Mouse (Mus musculus) MEL (cell line): ENCODE measurements around the gene Dock9. TPM values are rescaled to one million over a fixed set of nuclear protein-coding genes. Genes with fewer than 3 reads are reported as not detected.
"Not testable (repeated sequence)": the region's sequence is repeated elsewhere in the genome, so short reads cannot be mapped to it uniquely, and the experiment has no call there.

Experiments
- DNase-seq: peaks from one replicate; pipeline ENCODE4 v3.0.0; 2011; ENCODE audit warnings: low read depth, low spot score
- H3K27ac ChIP-seq: 2 replicates; pipeline ENCODE4 v1.5.1; 2012; ENCODE audit warnings: low read depth, mild to moderate bottlenecking, control low read depth, low read length, moderate library complexity; ENCODE audit not compliant: control insufficient read depth
- H3K27me3 ChIP-seq, 2 experiments: fragments of 150-350 bp in 1 of 2; sonication (generic) in 1 of 2; 2 replicates each; pipeline ENCODE4 v1.6.1; 2012; ENCODE audit warnings: low read length in 2 of 2, mild to moderate bottlenecking in 2 of 2, improper control_type of control experiment in 1 of 2, moderate library complexity in 1 of 2; ENCODE audit not compliant: insufficient read depth in 2 of 2, control insufficient read depth in 1 of 2
- H3K36me3 ChIP-seq, 2 experiments: 2 replicates each; pipeline ENCODE4 v1.6.1; 2012 to 2014; ENCODE audit warnings: low read length in 2 of 2, improper control_type of control experiment in 1 of 2, inconsistent platforms in 1 of 2, mild to moderate bottlenecking in 1 of 2; ENCODE audit not compliant: insufficient read depth in 2 of 2, control insufficient read depth in 1 of 2
- H3K4me1 ChIP-seq, 2 experiments: fragments of 150-350 bp in 1 of 2; sonication (generic) in 1 of 2; 2 replicates each; pipeline ENCODE4 v1.6.1; 2012; ENCODE audit warnings: low read length in 2 of 2, improper control_type of control experiment in 1 of 2, mild to moderate bottlenecking in 1 of 2; ENCODE audit not compliant: insufficient read depth in 2 of 2, control insufficient read depth in 1 of 2
- H3K4me3 ChIP-seq, 2 experiments: fragments of 150-350 bp in 1 of 2; sonication (generic) in 1 of 2; 2 replicates each; pipeline ENCODE4 v1.5.1; 2012; ENCODE audit warnings: low read depth in 2 of 2, low read length in 2 of 2, mild to moderate bottlenecking in 2 of 2, moderate library complexity in 2 of 2, control low read depth in 1 of 2, improper control_type of control experiment in 1 of 2; ENCODE audit not compliant: control insufficient read depth in 1 of 2, insufficient read depth in 1 of 2
- H3K79me2 ChIP-seq: 2 replicates; pipeline ENCODE4 v1.6.1; 2012; ENCODE audit warnings: mild to moderate bottlenecking, low read length, moderate library complexity; ENCODE audit not compliant: control insufficient read depth, poor library complexity, insufficient read depth
- H3K9ac ChIP-seq: 2 replicates; pipeline ENCODE4 v1.6.1; 2012; ENCODE audit warnings: low read depth, mild to moderate bottlenecking, control low read depth, low read length, moderate library complexity; ENCODE audit not compliant: control insufficient read depth, poor library complexity, severe bottlenecking
- H3K9me3 ChIP-seq: fragments of 150-350 bp; sonication (generic); replicated peaks from 2 replicates; pipeline ENCODE4 v1.6.1; 2012; ENCODE audit warnings: mild to moderate bottlenecking, low read length, improper control_type of control experiment, moderate library complexity; ENCODE audit not compliant: insufficient read depth
- BHLHE40 ChIP-seq: IDR thresholded peaks from 2 replicates; pipeline ENCODE4 v1.6.1; 2012; ENCODE audit warnings: low read depth, mild to moderate bottlenecking, inconsistent platforms, low read length, improper control_type of control experiment, borderline replicate concordance
- CHD1 ChIP-seq: IDR thresholded peaks from 2 replicates; pipeline ENCODE4 v1.6.1; 2012; ENCODE audit warnings: low read depth, mild to moderate bottlenecking, inconsistent platforms, low read length, improper control_type of control experiment
- CTCF ChIP-seq, 3 experiments: IDR thresholded peaks in 2 of 3; conservative IDR thresholded peaks in 1 of 3; 2 replicates each; pipeline ENCODE4 v1.5.1; 2011 to 2012; ENCODE audit warnings: low read length in 3 of 3, low read depth in 2 of 3, mild to moderate bottlenecking in 2 of 3, improper control_type of control experiment in 1 of 3, inconsistent platforms in 1 of 3, mixed read lengths in 1 of 3, moderate library complexity in 1 of 3; ENCODE audit not compliant: control insufficient read depth in 1 of 3, insufficient read depth in 1 of 3, poor library complexity in 1 of 3, severe bottlenecking in 1 of 3
- E2F4 ChIP-seq: IDR thresholded peaks from 2 replicates; pipeline ENCODE4 v1.6.1; 2011; ENCODE audit warnings: low read depth, low read length, improper control_type of control experiment, borderline replicate concordance
- ELF1 ChIP-seq: IDR thresholded peaks from 2 replicates; pipeline ENCODE4 v1.6.1; 2014; ENCODE audit warnings: low read depth, mild to moderate bottlenecking, inconsistent platforms, low read length, improper control_type of control experiment, moderate library complexity
- EP300 ChIP-seq, 2 experiments: IDR thresholded peaks; 2 replicates each; pipeline ENCODE4 v1.6.1; 2011; ENCODE audit warnings: improper control_type of control experiment in 2 of 2, low read length in 2 of 2, low read depth in 1 of 2, mild to moderate bottlenecking in 1 of 2
- ETS1 ChIP-seq: IDR thresholded peaks from 2 replicates; pipeline ENCODE4 v1.6.1; 2012; ENCODE audit warnings: low read depth, mild to moderate bottlenecking, inconsistent platforms, low read length, improper control_type of control experiment, moderate library complexity
- GATA1 ChIP-seq: IDR thresholded peaks from 2 replicates; pipeline ENCODE4 v1.6.1; 2011; ENCODE audit warnings: low read depth, low read length, improper control_type of control experiment
- HCFC1 ChIP-seq: IDR thresholded peaks from 2 replicates; pipeline ENCODE4 v1.6.1; 2012; ENCODE audit warnings: low read depth, mild to moderate bottlenecking, inconsistent platforms, low read length, improper control_type of control experiment, moderate library complexity
- JUND ChIP-seq: IDR thresholded peaks from 2 replicates; pipeline ENCODE4 v1.6.1; 2011; ENCODE audit warnings: low read depth, mild to moderate bottlenecking, improper control_type of control experiment, low read length
- KAT2A ChIP-seq: conservative IDR thresholded peaks from 2 replicates; pipeline ENCODE4 v1.6.1; 2012; ENCODE audit warnings: low read depth, low read length, improper control_type of control experiment, inconsistent platforms
- MAFK ChIP-seq: IDR thresholded peaks from 2 replicates; pipeline ENCODE4 v1.6.1; 2011; ENCODE audit warnings: low read depth, mild to moderate bottlenecking, low read length, improper control_type of control experiment, borderline replicate concordance
- MAX ChIP-seq: IDR thresholded peaks from 2 replicates; pipeline ENCODE4 v1.6.1; 2011; ENCODE audit warnings: low read length, improper control_type of control experiment
- MAZ ChIP-seq: IDR thresholded peaks from 2 replicates; pipeline ENCODE4 v1.6.1; 2012; ENCODE audit warnings: low read depth, mild to moderate bottlenecking, inconsistent platforms, low read length, improper control_type of control experiment
- MEF2A ChIP-seq: IDR thresholded peaks from 2 replicates; pipeline ENCODE4 v1.6.1; 2014; ENCODE audit warnings: low read depth, mild to moderate bottlenecking, inconsistent platforms, low read length, improper control_type of control experiment; ENCODE audit not compliant: poor library complexity, insufficient replicate concordance, severe bottlenecking; ENCODE audit errors: extremely low read depth
- NELFE ChIP-seq: IDR thresholded peaks from 2 replicates; pipeline ENCODE4 v1.6.1; 2011; ENCODE audit warnings: low read depth, low read length, improper control_type of control experiment
- NRF1 ChIP-seq: IDR thresholded peaks from 2 replicates; pipeline ENCODE4 v1.6.1; 2014; ENCODE audit warnings: low read depth, mild to moderate bottlenecking, inconsistent platforms, low read length, improper control_type of control experiment, moderate library complexity; ENCODE audit not compliant: poor library complexity, insufficient read depth, severe bottlenecking
- POLR2A ChIP-seq, 2 experiments: IDR thresholded peaks; 2 replicates each; pipeline ENCODE4 v1.6.1; 2011 to 2012; ENCODE audit warnings: low read length in 2 of 2, mild to moderate bottlenecking in 2 of 2, control low read depth in 1 of 2, improper control_type of control experiment in 1 of 2, low read depth in 1 of 2, moderate library complexity in 1 of 2; ENCODE audit not compliant: control insufficient read depth in 1 of 2, insufficient read depth in 1 of 2, poor library complexity in 1 of 2
- POLR2AphosphoS2 ChIP-seq: IDR thresholded peaks from 2 replicates; pipeline ENCODE4 v1.6.1; 2011; ENCODE audit warnings: low read length, improper control_type of control experiment
- RAD21 ChIP-seq: IDR thresholded peaks from 2 replicates; pipeline ENCODE4 v1.6.1; 2011; ENCODE audit warnings: mild to moderate bottlenecking, low read depth, low read length, improper control_type of control experiment
- SIN3A ChIP-seq: IDR thresholded peaks from 2 replicates; pipeline ENCODE4 v1.6.1; 2012; ENCODE audit warnings: low read length, improper control_type of control experiment, inconsistent platforms
- UBTF ChIP-seq: IDR thresholded peaks from 2 replicates; pipeline ENCODE4 v1.6.1; 2012; ENCODE audit warnings: low read depth, mild to moderate bottlenecking, inconsistent platforms, low read length, improper control_type of control experiment, moderate library complexity, borderline replicate concordance; ENCODE audit not compliant: insufficient read depth
- USF1 ChIP-seq: IDR thresholded peaks from 2 replicates; pipeline ENCODE4 v1.6.1; 2014; ENCODE audit warnings: low read depth, mild to moderate bottlenecking, inconsistent platforms, low read length, improper control_type of control experiment, moderate library complexity
- ZKSCAN1 ChIP-seq: IDR thresholded peaks from 2 replicates; pipeline ENCODE4 v1.6.1; 2012; ENCODE audit warnings: low read depth, mild to moderate bottlenecking, inconsistent platforms, low read length, improper control_type of control experiment, moderate library complexity
- ZNF384 ChIP-seq: IDR thresholded peaks from 2 replicates; pipeline ENCODE4 v1.6.1; 2012; ENCODE audit warnings: low read depth, mild to moderate bottlenecking, inconsistent platforms, low read length, improper control_type of control experiment
- polyA plus RNA-seq, 2 experiments: library from polyadenylated mRNA; stranded (reverse) in 1 of 2; unstranded in 1 of 2; fragments of >175 nt in 1 of 2; fragments of >200 nt in 1 of 2; gene quantifications; 2 replicates each; pipeline versions ENCODE4 v1.2.1 to v1.2.4; 2012; ENCODE audit warnings: low replicate concordance in 2 of 2, low read depth in 1 of 2; ENCODE audit not compliant: insufficient read length in 2 of 2, insufficient read depth in 1 of 2, missing spikeins in 1 of 2
- total RNA-seq: library from RNA; depleted of rRNA; stranded (reverse); fragments of 300-350 nt; gene quantifications from 2 replicates; pipeline ENCODE4 v1.2.3, GENCODE M21; 2012

Gene Dock9
- total and polyA plus RNA-seq, 3 experiments = 6.3 to 9.4 TPM; not detected in 1

- H3K9me3 ChIP-seq = no peaks in the 10 kb centered on the region
- no peaks in the 10 kb centered on the region for H3K36me3 ChIP-seq
- TF ChIP-seq NRF1 (no peak), BHLHE40 (no peak), USF1 (no peak), POLR2A (IDR thresholded peaks at IDR 0.05; ENCODE audit: control insufficient read depth in 1 of 2, insufficient read depth in 1 of 2, low read depth in 1 of 2, low read length in 2 of 2, poor library complexity in 1 of 2) (no peak), ELF1 (no peak), JUND (no peak), E2F4 (no peak), NELFE (no peak), UBTF (no peak), KAT2A (no peak), EP300 (IDR thresholded peaks at IDR 0.05; ENCODE audit: low read depth in 1 of 2, low read length in 2 of 2) (no peak), ZKSCAN1 (no peak)
- no peak overlapping the region for H3K9ac ChIP-seq
- H3K4me1 ChIP-seq = no peaks in the 10 kb centered on the region
- no peak overlapping the region for H3K27ac ChIP-seq
- no peaks in the 10 kb centered on the region for H3K27me3 ChIP-seq
- H3K4me3 ChIP-seq = no peak overlapping the region
- H3K79me2 ChIP-seq = no peaks in the 10 kb centered on the region
- DNase-seq = no peak
These were observed 102.9 kb downstream of the Dock9 start for GRCm38 (mm10) chr14:121694706-121695105.

GRCm38 (mm10) chr14:121693991-121694594, 103.5 kb downstream of the Dock9 start:
- no peak overlapping the region for H3K27ac ChIP-seq
- TF ChIP-seq BHLHE40 = no peak
- TF ChIP-seq CTCF (IDR thresholded peaks at IDR 0.05 in 2 of 3, conservative IDR thresholded peaks at IDR 0.05 in 1 of 3; ENCODE audit: control insufficient read depth in 1 of 3, insufficient read depth in 1 of 3, low read depth in 2 of 3, low read length in 3 of 3, poor library complexity in 1 of 3, severe bottlenecking in 1 of 3) = no peak
- no peak for TF ChIP-seq RAD21
- TF ChIP-seq ETS1 = no peak
- TF ChIP-seq HCFC1 = no peak
- TF ChIP-seq MAX = no peak
- no peak for TF ChIP-seq ZNF384
- TF ChIP-seq SIN3A = no peak
- TF ChIP-seq MAZ = no peak
- TF ChIP-seq GATA1 = no peak
- no peak for TF ChIP-seq CHD1
- TF ChIP-seq ZKSCAN1 = no peak
- TF ChIP-seq E2F4 = no peak
- TF ChIP-seq MAFK = no peak
- TF ChIP-seq POLR2AphosphoS2 = no peak
- TF ChIP-seq MEF2A = no peak
- TF ChIP-seq NRF1 = no peak
- no peak for DNase-seq

GRCm38 (mm10) chr14:121689649-121690048, 108.0 kb downstream of the Dock9 start:
- H3K9me3 ChIP-seq, H3K4me3 ChIP-seq, H3K27me3 ChIP-seq, H3K36me3 ChIP-seq, H3K79me2 ChIP-seq, H3K9ac ChIP-seq, H3K4me1 ChIP-seq, H3K27ac ChIP-seq, DNase-seq: not testable (repeated sequence)

More at GRCm38 (mm10) chr14:121693991-121694594, 103.5 kb downstream of the Dock9 start:
- H3K4me3 ChIP-seq = no peak overlapping the region
- no peaks in the 10 kb centered on the region for H3K79me2 ChIP-seq
- no peaks in the 10 kb centered on the region for H3K9me3 ChIP-seq
- H3K4me1 ChIP-seq = no peaks in the 10 kb centered on the region
- no peaks in the 10 kb centered on the region for H3K27me3 ChIP-seq
- H3K9ac ChIP-seq = no peak overlapping the region
- H3K36me3 ChIP-seq = no peaks in the 10 kb centered on the region
